Mouse (Mus musculus): ENCODE measurements around the gene Gnai1.

- TF ChIP-seq CTCF (conservative IDR thresholded peaks at IDR 0.05; ENCODE audit: low read length) (no peak), NANOG (IDR thresholded peaks at IDR 0.05; ENCODE audit: borderline replicate concordance, low read length) (no peak), POU5F1 (IDR thresholded peaks at IDR 0.05; ENCODE audit: borderline replicate concordance, low read length) (no peak)
These were observed 36.6 kb downstream of the Gnai1 start for GRCm38 (mm10) chr5:18323534-18323933.

All from E14TG2a.4 (cell line).